Mouse (Mus musculus): ENCODE measurements around the gene Prph2. TPM values are rescaled to one million over a fixed set of nuclear protein-coding genes. Genes with fewer than 3 reads are reported as not detected.

The Prph2 gene
- total and polyA plus RNA-seq, 3 experiments, result 0.05 TPM; not detected in 2

DNA sequence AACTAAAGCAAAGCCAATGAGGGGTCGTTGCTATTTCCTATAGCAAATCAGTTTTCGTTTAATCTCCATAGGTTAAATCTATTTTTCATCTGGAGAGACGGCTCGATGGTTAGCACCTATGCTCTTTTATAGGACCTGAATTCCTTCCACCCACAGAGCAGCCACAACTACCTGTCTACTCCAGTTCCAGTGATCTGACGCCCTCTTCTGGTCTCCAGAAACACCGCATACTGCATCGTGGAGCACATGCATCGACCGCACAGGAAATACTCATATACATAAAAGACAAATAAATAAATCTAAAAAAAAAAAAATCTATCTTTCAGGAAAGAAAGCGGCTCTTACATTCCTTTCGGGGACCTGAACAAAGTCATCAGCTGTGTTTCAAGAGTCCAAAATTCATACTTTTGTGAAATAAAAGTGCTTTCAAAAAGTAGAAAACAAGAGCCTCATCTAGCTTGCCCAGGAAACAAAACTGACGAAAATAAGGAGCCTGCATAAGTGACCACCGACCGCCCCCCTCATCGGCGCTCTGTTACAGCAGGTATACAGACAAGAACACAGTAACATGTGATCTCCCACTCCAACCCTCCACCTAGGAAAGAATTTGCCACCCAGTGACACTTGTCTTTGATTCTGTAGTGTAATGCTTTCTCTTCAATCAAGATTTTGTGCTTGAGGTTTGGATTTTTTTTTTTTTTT, 21.6 kb upstream of the Prph2 start:
- ATAC-seq (ENCODE audit: extremely low read depth, insufficient number of reproducible peaks, low FRiP score, poor library complexity, severe bottlenecking) (no peak), DNase-seq (ENCODE audit: low spot score) (no peak)
- Histone ChIP-seq H3K27me3 (ENCODE audit: insufficient read depth, low read length) (no peaks in the 10 kb centered on the region), H3K9me3 (replicated peaks) (no peaks in the 10 kb centered on the region), H3K4me1 (ENCODE audit: insufficient read depth, low read depth, low read length) (peaks cover 85% of the 10 kb centered on the region), H3K36me3 (replicated peaks) (peaks cover 32% of the 10 kb centered on the region), H3K4me3 (ENCODE audit: low read depth, low read length) (peak overlapping the region; percentile 93; the same call in 1 of the 2 replicates)
- no peak for TF ChIP-seq GATA1 (IDR thresholded peaks at IDR 0.05; ENCODE audit: borderline replicate concordance, low read length)
- TF ChIP-seq TAL1 (conservative IDR thresholded peaks at IDR 0.05; ENCODE audit: low read depth, low read length), result no peak
- TF ChIP-seq CTCF (IDR thresholded peaks at IDR 0.05; ENCODE audit: low read depth, low read length), result peak; percentile 31; the same call in 1 of the 2 replicates

- ATAC-seq (ENCODE audit: extremely low read depth, insufficient number of reproducible peaks, low FRiP score, poor library complexity, severe bottlenecking) (no peak), DNase-seq (ENCODE audit: low spot score) (peak; percentile 61)
- Histone ChIP-seq H3K9me3 (replicated peaks) (no peaks in the 10 kb centered on the region), H3K4me1 (ENCODE audit: insufficient read depth, low read depth, low read length) (peaks cover 79% of the 10 kb centered on the region), H3K27me3 (ENCODE audit: insufficient read depth, low read length) (no peaks in the 10 kb centered on the region), H3K4me3 (ENCODE audit: low read depth, low read length) (peak overlapping the region; percentile 93), H3K36me3 (replicated peaks) (peaks cover 32% of the 10 kb centered on the region)
- TF ChIP-seq TAL1 (conservative IDR thresholded peaks at IDR 0.05; ENCODE audit: low read depth, low read length) (no peak), POLR2AphosphoS5 (IDR thresholded peaks at IDR 0.05; ENCODE audit: insufficient replicate concordance, low read depth, low read length) (no peak), GATA2 (IDR thresholded peaks at IDR 0.05; ENCODE audit: borderline replicate concordance, low read depth, low read length) (no peak), GATA1 (IDR thresholded peaks at IDR 0.05; ENCODE audit: borderline replicate concordance, low read length) (no peak), CTCF (IDR thresholded peaks at IDR 0.05; ENCODE audit: low read depth, low read length) (no peak)
Observed at GRCm38 (mm10) chr17:46889450-46890084, 20.7 kb upstream of the Prph2 start.

DNA sequence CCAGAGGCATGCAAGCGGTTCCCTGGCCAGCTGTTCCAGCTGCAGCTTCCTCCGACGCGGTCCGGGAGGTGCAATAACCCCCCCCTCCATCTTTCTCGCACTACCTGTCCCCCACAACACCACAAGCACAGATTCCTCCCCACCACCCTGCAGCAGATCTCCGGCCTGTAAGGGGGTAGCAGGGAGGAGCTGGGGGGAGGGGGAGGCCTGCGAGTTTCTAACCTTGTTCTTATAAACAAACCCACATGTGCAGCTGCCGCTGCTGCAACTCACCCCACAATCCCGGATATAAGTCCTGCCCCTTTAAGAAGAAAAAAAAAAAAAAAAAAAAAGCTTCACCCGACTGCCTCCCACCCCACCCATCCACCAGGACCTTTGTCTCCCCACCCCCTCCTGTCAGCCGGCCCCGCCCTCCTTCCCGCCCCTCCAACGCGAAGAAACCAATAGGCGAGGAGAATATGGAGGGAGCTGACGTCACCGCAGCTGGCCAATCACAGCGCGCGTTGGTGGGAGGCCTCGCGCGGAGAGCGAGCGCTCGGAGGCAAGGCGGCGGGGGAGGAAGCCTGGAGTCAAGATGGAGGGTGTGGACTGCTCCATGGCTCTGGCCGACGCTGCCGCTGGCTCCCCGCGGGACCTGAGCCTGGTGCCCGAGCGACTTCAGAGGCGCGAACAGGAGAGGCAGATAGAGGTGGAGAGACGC, 20.0 kb upstream of the Prph2 start, which contains the start of gene Tbcc:
TSS of gene Tbcc (plus strand) at position 569 of the 700 bp plus-strand sequence.
- H3K4me1 ChIP-seq (ENCODE audit: insufficient read depth, low read depth, low read length), result peaks cover 72% of the 10 kb centered on the region
- peak within 1 kb of the TSS; percentile 93 for H3K4me3 ChIP-seq (ENCODE audit: low read depth, low read length)
- H3K9me3 ChIP-seq (replicated peaks), result no peaks in the 10 kb centered on the region
- TF ChIP-seq GATA1 (IDR thresholded peaks at IDR 0.05; ENCODE audit: borderline replicate concordance, low read length), result no peak
- TF ChIP-seq CTCF (IDR thresholded peaks at IDR 0.05; ENCODE audit: low read depth, low read length), result no peak
- no peak for TF ChIP-seq TAL1 (conservative IDR thresholded peaks at IDR 0.05; ENCODE audit: low read depth, low read length)
- no peak for TF ChIP-seq GATA2 (IDR thresholded peaks at IDR 0.05; ENCODE audit: borderline replicate concordance, low read depth, low read length)
- no peak for TF ChIP-seq POLR2AphosphoS5 (IDR thresholded peaks at IDR 0.05; ENCODE audit: insufficient replicate concordance, low read depth, low read length)
- H3K36me3 ChIP-seq (replicated peaks), result peaks cover 32% of the 10 kb centered on the region
- DNase-seq (ENCODE audit: low spot score), result peak; percentile 100
- peak; percentile 86 for ATAC-seq (ENCODE audit: extremely low read depth, insufficient number of reproducible peaks, low FRiP score, poor library complexity, severe bottlenecking)
- no peaks in the 10 kb centered on the region for H3K27me3 ChIP-seq (ENCODE audit: insufficient read depth, low read length)

DNA sequence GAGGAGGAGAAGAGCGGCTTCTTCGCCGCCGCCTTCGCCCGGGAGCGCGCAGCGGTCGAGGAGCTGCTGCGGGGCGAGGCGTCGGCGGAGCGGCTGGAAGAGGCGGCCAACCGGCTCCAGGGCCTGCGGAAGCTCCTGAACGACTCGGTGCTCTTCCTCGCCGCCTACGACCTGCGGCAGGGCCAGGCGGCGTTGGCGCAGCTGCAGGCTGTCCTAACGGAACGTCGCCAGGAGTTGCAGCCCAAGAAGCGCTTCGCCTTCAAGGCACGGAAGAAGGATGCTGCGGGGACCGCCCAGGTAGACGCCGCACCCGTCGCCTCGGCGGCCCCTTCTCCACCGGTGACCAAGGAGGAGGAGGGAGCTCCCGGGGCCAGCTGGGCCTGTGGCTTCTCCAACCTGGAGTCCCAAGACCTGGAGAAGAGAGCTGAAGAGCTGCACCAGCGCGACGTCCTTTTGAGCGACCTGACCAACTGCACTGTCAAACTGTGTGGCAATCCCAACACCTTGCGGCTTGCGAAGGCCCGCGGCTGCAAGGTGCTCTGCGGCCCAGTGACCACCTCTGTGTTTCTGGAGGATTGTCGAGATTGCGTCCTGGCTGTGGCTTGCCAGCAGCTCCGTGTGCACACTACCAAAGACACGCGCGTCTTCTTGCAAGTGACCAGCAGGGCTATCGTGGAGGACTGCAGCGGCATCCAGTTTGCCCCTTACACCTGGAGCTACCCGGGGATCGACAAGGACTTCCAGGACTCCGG, 19.2 kb upstream of the Prph2 start:
- TF ChIP-seq GATA1 (IDR thresholded peaks at IDR 0.05; ENCODE audit: borderline replicate concordance, low read length) (no peak), GATA2 (IDR thresholded peaks at IDR 0.05; ENCODE audit: borderline replicate concordance, low read depth, low read length) (no peak), POLR2AphosphoS5 (IDR thresholded peaks at IDR 0.05; ENCODE audit: insufficient replicate concordance, low read depth, low read length) (no peak), CTCF (IDR thresholded peaks at IDR 0.05; ENCODE audit: low read depth, low read length) (no peak), TAL1 (conservative IDR thresholded peaks at IDR 0.05; ENCODE audit: low read depth, low read length) (no peak)
- Histone ChIP-seq H3K4me3 (ENCODE audit: low read depth, low read length) (peak overlapping the region; percentile 93), H3K36me3 (replicated peaks) (peaks cover 32% of the 10 kb centered on the region), H3K9me3 (replicated peaks) (no peaks in the 10 kb centered on the region), H3K4me1 (ENCODE audit: insufficient read depth, low read depth, low read length) (peaks cover 65% of the 10 kb centered on the region), H3K27me3 (ENCODE audit: insufficient read depth, low read length) (no peaks in the 10 kb centered on the region)
- no peak for ATAC-seq (ENCODE audit: extremely low read depth, insufficient number of reproducible peaks, low FRiP score, poor library complexity, severe bottlenecking)
- no peak for DNase-seq (ENCODE audit: low spot score)

GRCm38 (mm10) chr17:46895426-46895825, 14.8 kb upstream of the Prph2 start:
- no peak overlapping the region for H3K4me3 ChIP-seq (ENCODE audit: low read depth, low read length)
- H3K4me1 ChIP-seq (ENCODE audit: insufficient read depth, low read depth, low read length), result peaks cover 37% of the 10 kb centered on the region

More at GRCm38 (mm10) chr17:46895426-46895825, 14.8 kb upstream of the Prph2 start:
- Histone ChIP-seq H3K9me3 (replicated peaks) (0 out of 2 replicates have a peak, but pooled peaks cover 2% of the 10 kb centered on the region), H3K36me3 (replicated peaks) (peaks cover 29% of the 10 kb centered on the region), H3K27me3 (ENCODE audit: insufficient read depth, low read length) (peaks cover 5% of the 10 kb centered on the region; the same call in 1 of the 2 replicates)
- DNase-seq (ENCODE audit: low spot score), result no peak
- ATAC-seq (ENCODE audit: extremely low read depth, insufficient number of reproducible peaks, low FRiP score, poor library complexity, severe bottlenecking), result no peak
- TF ChIP-seq TAL1 (conservative IDR thresholded peaks at IDR 0.05; ENCODE audit: low read depth, low read length) (no peak), GATA2 (IDR thresholded peaks at IDR 0.05; ENCODE audit: borderline replicate concordance, low read depth, low read length) (no peak), POLR2AphosphoS5 (IDR thresholded peaks at IDR 0.05; ENCODE audit: insufficient replicate concordance, low read depth, low read length) (no peak), GATA1 (IDR thresholded peaks at IDR 0.05; ENCODE audit: borderline replicate concordance, low read length) (no peak), CTCF (IDR thresholded peaks at IDR 0.05; ENCODE audit: low read depth, low read length) (no peak)
